Mouse (Mus musculus) midbrain, embryonic 16.5 days (tissue): Measurements from ENCODE around the gene Prtn3. TPM values are rescaled to one million over a fixed set of nuclear protein-coding genes. Genes with fewer than 3 reads are reported as not detected.
A peak's percentile ranks its signal among the peaks of the same experiment; 100 is the strongest.

Experiments used
- ATAC-seq: fragments of 200-750 bp; cut with Nextera tagmentation; 2 replicates; pipeline ENCODE4 v1.8.0; 2017; ENCODE audit warnings: moderate TSS enrichment
- H3K27ac ChIP-seq: fragments of 300-500 bp; sonication (generic); 2 replicates; pipeline ENCODE4 v1.5.1; 2014; ENCODE audit warnings: mild to moderate bottlenecking, low read length, mixed read lengths
- H3K27me3 ChIP-seq: fragments of 300-500 bp; sonication (generic); 2 replicates; pipeline ENCODE4 v1.6.1; 2014; ENCODE audit warnings: low read depth, low read length, mixed read lengths; ENCODE audit not compliant: control insufficient read depth, insufficient read depth
- H3K36me3 ChIP-seq: fragments of 300-500 bp; sonication (generic); 2 replicates; pipeline ENCODE4 v1.6.1; 2014; ENCODE audit warnings: mild to moderate bottlenecking, low read length, moderate library complexity, mixed read lengths; ENCODE audit not compliant: control insufficient read depth, insufficient read depth
- H3K4me1 ChIP-seq: fragments of 300-500 bp; sonication (generic); 2 replicates; pipeline ENCODE4 v1.6.1; 2014; ENCODE audit warnings: mild to moderate bottlenecking, low read length, mixed read lengths; ENCODE audit not compliant: control insufficient read depth, insufficient read depth
- H3K4me2 ChIP-seq: fragments of 300-500 bp; sonication (generic); 2 replicates; pipeline ENCODE4 v1.6.1; 2014; ENCODE audit warnings: mild to moderate bottlenecking, low read length, mixed read lengths
- H3K4me3 ChIP-seq: fragments of 300-500 bp; sonication (generic); 2 replicates; pipeline ENCODE4 v1.5.1; 2014; ENCODE audit warnings: low read depth, mild to moderate bottlenecking, low read length, moderate library complexity, mixed read lengths
- H3K9ac ChIP-seq: fragments of 300-500 bp; sonication (generic); 2 replicates; pipeline ENCODE4 v1.6.1; 2014; ENCODE audit warnings: low read depth, low read length, mixed read lengths
- H3K9me3 ChIP-seq: fragments of 300-500 bp; sonication (generic); replicated peaks from 2 replicates; pipeline ENCODE4 v1.6.1; 2014; ENCODE audit warnings: mild to moderate bottlenecking, low read length, mixed read lengths; ENCODE audit not compliant: control insufficient read depth, poor library complexity, severe bottlenecking
- WGBS: fragments of 180-500 bp; shearing (Covaris S2); extraction: QIAGEN DNeasy Blood & Tissue Kit; methylation state at CpG from one replicate; pipeline ENCODE4 v1.1.7; 2014; 5-methylcytosine and 5-hydroxymethylcytosine counted together
- polyA plus RNA-seq: library from polyadenylated mRNA; unstranded; fragments of >200 nt; fragmentation: Nextera tagmentation; extraction: Ambion mirVana; gene quantifications from 2 replicates; pipeline ENCODE4 v1.2.1, GENCODE M21; 2015

Prtn3 gene
- polyA plus RNA-seq, 1 experiment from 2014 or later: 12.7 TPM

GRCm38 (mm10) chr10:79858416-79859074, 15.7 kb upstream of the Prtn3 start:
- H3K9me3 ChIP-seq: no peaks in the 10 kb centered on the region
- ATAC-seq: no peak
- peak overlapping the region; percentile 98 for H3K4me2 ChIP-seq
- H3K4me3 ChIP-seq: no peak overlapping the region
- 45% methylated on average over 17 of the region's 17 CpGs for WGBS
- no peaks in the 10 kb centered on the region for H3K27me3 ChIP-seq
- peak overlapping the region; percentile 31; the same call in 1 of the 2 replicates for H3K27ac ChIP-seq
- peaks cover 33% of the 10 kb centered on the region for H3K4me1 ChIP-seq
- 0 out of 2 replicates have a peak overlapping the region, but pooled peaks have one; percentile 28 for H3K9ac ChIP-seq
- H3K36me3 ChIP-seq: peaks cover 37% of the 10 kb centered on the region

GRCm38 (mm10) chr10:79859116-79859515, 15.2 kb upstream of the Prtn3 start:
- Histone ChIP-seq H3K4me2 (no peak overlapping the region), H3K4me1 (peaks cover 33% of the 10 kb centered on the region), H3K36me3 (peaks cover 37% of the 10 kb centered on the region), H3K4me3 (no peak overlapping the region), H3K27me3 (no peaks in the 10 kb centered on the region), H3K9me3 (no peaks in the 10 kb centered on the region), H3K9ac (no peak overlapping the region), H3K27ac (no peak overlapping the region)
- no peak for ATAC-seq
- WGBS: 79% methylated on average over 11 of the region's 11 CpGs

- Histone ChIP-seq H3K36me3 (peaks cover 38% of the 10 kb centered on the region), H3K4me1 (peaks cover 33% of the 10 kb centered on the region), H3K9me3 (no peaks in the 10 kb centered on the region), H3K27me3 (no peaks in the 10 kb centered on the region), H3K4me2 (no peak overlapping the region), H3K4me3 (no peak overlapping the region), H3K9ac (no peak overlapping the region), H3K27ac (no peak overlapping the region)
- no peak for ATAC-seq
- WGBS: 93% methylated on average over 26 of the region's 26 CpGs
These were observed 14.0 kb upstream of the Prtn3 start for GRCm38 (mm10) chr10:79860079-79860911.

GRCm38 (mm10) chr10:79861230-79862048, 12.8 kb upstream of the Prtn3 start:
- no peak overlapping the region for H3K27ac ChIP-seq
- H3K4me1 ChIP-seq: peaks cover 23% of the 10 kb centered on the region
- no peak overlapping the region for H3K9ac ChIP-seq
- ATAC-seq: no peak
- no peaks in the 10 kb centered on the region for H3K27me3 ChIP-seq
- H3K36me3 ChIP-seq: peaks cover 49% of the 10 kb centered on the region
- no peak overlapping the region for H3K4me3 ChIP-seq
- WGBS: 78% methylated on average over 25 of the region's 25 CpGs
- no peaks in the 10 kb centered on the region for H3K9me3 ChIP-seq
- H3K4me2 ChIP-seq: no peak overlapping the region

GRCm38 (mm10) chr10:79862049-79862788, 12.1 kb upstream of the Prtn3 start:
- no peak overlapping the region for H3K4me2 ChIP-seq
- peaks cover 57% of the 10 kb centered on the region for H3K36me3 ChIP-seq
- no peaks in the 10 kb centered on the region for H3K27me3 ChIP-seq
- no peak for ATAC-seq
- peaks cover 15% of the 10 kb centered on the region for H3K4me1 ChIP-seq
- H3K9me3 ChIP-seq: no peaks in the 10 kb centered on the region
- no peak overlapping the region for H3K27ac ChIP-seq
- no peak overlapping the region for H3K4me3 ChIP-seq
- WGBS: 79% methylated on average over 23 of the region's 23 CpGs
- no peak overlapping the region for H3K9ac ChIP-seq

- no peak for ATAC-seq
- peaks cover 11% of the 10 kb centered on the region for H3K4me1 ChIP-seq
- WGBS: 75% methylated on average over 10 of the region's 10 CpGs
- H3K36me3 ChIP-seq: peaks cover 59% of the 10 kb centered on the region
- no peak overlapping the region for H3K4me3 ChIP-seq
- no peak overlapping the region for H3K9ac ChIP-seq
- H3K27me3 ChIP-seq: no peaks in the 10 kb centered on the region
- no peak overlapping the region for H3K27ac ChIP-seq
- no peak overlapping the region for H3K4me2 ChIP-seq
- H3K9me3 ChIP-seq: no peaks in the 10 kb centered on the region
These were observed 11.4 kb upstream of the Prtn3 start for GRCm38 (mm10) chr10:79862925-79863324.

- Histone ChIP-seq H3K27ac (peak overlapping the region; percentile 2; the same call in 1 of the 2 replicates), H3K27me3 (no peaks in the 10 kb centered on the region), H3K4me1 (peaks cover 11% of the 10 kb centered on the region), H3K4me3 (no peak overlapping the region), H3K36me3 (peaks cover 54% of the 10 kb centered on the region), H3K9me3 (no peaks in the 10 kb centered on the region), H3K9ac (no peak overlapping the region), H3K4me2 (no peak overlapping the region)
- 62% methylated on average over 9 of the region's 10 CpGs for WGBS
- ATAC-seq: 0 out of 2 replicates have a peak, but pooled peaks have one; percentile 4
These were observed 9.7 kb upstream of the Prtn3 start for GRCm38 (mm10) chr10:79864351-79865188.
